Mouse (Mus musculus): ENCODE results near the gene Chst14. TPM values are rescaled to one million over a fixed set of nuclear protein-coding genes. Genes with fewer than 3 reads are reported as not detected.

The Chst14 gene
- polyA plus RNA-seq (2011; ENCODE audit: insufficient read depth, insufficient read length, low replicate concordance, missing spikeins): 1.1 and 2.3 TPM in 2 replicates

DNA sequence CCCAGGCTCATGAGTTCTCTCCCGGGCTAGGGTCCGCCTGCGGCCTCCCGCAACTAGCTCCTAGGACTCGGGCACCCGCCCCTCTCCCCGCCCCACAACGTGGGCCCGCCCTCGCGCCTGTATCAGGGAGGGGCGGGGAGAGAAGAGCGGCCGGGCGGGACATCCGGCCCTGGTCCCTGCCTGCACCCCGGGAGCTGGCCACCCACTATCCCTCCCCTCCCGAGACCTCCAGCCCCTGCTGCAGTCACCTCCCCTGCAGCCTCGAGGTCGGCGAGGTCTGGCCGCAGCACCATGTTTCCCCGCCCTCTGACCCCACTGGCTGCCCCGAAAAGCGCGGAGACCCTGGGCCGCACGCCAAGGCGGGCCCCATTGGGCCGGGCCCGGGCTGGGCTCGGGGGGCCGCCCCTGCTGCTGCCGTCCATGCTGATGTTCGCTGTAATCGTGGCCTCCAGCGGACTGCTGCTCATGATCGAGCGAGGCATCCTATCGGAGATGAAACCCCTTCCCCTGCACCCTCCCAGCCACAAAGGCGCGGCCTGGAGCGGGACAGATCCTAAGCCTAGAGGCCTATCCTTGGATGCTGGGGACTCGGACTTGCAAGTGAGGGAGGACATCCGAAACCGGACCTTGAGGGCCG, at the start of gene Chst14:
Chst14 (plus strand) TSS at position 136 of the 637 bp plus-strand sequence.
- TF ChIP-seq CTCF (IDR thresholded peaks at IDR 0.05; ENCODE audit: control insufficient read depth, insufficient read depth, low read length) (no peak), POLR2A (IDR thresholded peaks at IDR 0.05; ENCODE audit: borderline replicate concordance, control insufficient read depth, low read depth, low read length) (peak; percentile 59; the same call in 1 of the 2 replicates)
- peak within 1 kb of the TSS; percentile 94 for H3K4me3 ChIP-seq (replicated peaks; ENCODE audit: control insufficient read depth, low read depth, low read length)
- H3K4me1 ChIP-seq (ENCODE audit: control insufficient read depth, insufficient read depth, low read length): peaks cover 2% of the 10 kb centered on the region; the same call in 1 of the 2 replicates
- under 1% methylated on average over 47 of the region's 47 CpGs for WGBS
- H3K27ac ChIP-seq (ENCODE audit: control insufficient read depth, insufficient read depth, low read depth, low read length, poor library complexity): no peak within 1 kb of the TSS

DNA sequence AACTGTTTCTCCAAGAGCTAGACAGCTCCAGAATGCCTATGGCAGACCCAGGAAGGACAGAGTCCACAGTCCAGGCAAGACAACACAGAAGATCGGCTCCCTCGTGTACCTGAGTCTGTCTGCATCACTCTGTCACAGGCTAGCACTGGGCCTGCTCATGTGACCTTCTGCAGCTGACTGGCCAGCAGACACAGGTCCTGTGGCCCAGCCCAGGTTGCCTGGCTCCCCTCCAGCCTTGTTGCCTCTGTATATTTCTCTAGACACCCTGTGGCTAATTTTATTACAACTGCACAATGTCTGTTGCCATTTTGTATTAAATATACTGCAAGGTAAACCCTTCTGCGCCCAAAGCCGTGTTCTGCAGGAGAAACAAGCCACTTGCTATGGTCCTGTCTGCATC, 45.3 kb upstream of the Chst14 start:
- Histone ChIP-seq H3K27ac (ENCODE audit: control insufficient read depth, insufficient read depth, low read depth, low read length, poor library complexity) (no peak overlapping the region), H3K4me3 (replicated peaks; ENCODE audit: control insufficient read depth, low read depth, low read length) (no peak overlapping the region), H3K4me1 (ENCODE audit: control insufficient read depth, insufficient read depth, low read length) (no peaks in the 10 kb centered on the region; the same call in 1 of the 2 replicates)
- TF ChIP-seq CTCF (IDR thresholded peaks at IDR 0.05; ENCODE audit: control insufficient read depth, insufficient read depth, low read length): no peak
- TF ChIP-seq POLR2A (IDR thresholded peaks at IDR 0.05; ENCODE audit: borderline replicate concordance, control insufficient read depth, low read depth, low read length): no peak
- whole genome bisulfite sequencing: 73% methylated on average over 4 of the region's 4 CpGs

DNA sequence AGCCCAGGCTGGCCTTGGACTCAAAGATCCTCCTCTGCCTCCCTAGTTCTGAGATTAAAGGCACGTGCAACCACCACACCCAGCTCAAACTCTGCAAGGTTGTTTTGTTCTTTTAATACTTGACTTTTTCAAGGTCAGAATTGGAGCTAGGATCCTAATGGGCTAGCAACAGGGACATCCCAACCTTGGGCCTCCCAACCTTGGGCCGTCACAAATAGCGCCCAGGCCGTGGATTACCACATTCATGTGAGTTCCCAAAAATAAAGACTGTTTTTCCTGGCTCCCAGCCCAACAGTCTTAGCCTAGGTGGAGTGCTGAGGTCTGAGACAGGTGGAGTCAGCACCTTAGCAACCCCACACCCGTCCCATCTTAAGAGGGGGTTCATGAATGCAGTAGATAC, 44.3 kb upstream of the Chst14 start:
- TF ChIP-seq POLR2A (IDR thresholded peaks at IDR 0.05; ENCODE audit: borderline replicate concordance, control insufficient read depth, low read depth, low read length): no peak
- no peak for TF ChIP-seq CTCF (IDR thresholded peaks at IDR 0.05; ENCODE audit: control insufficient read depth, insufficient read depth, low read length)
- no peak overlapping the region for H3K4me3 ChIP-seq (replicated peaks; ENCODE audit: control insufficient read depth, low read depth, low read length)
- 69% methylated on average over 5 of the region's 5 CpGs for WGBS
- H3K4me1 ChIP-seq (ENCODE audit: control insufficient read depth, insufficient read depth, low read length): no peaks in the 10 kb centered on the region; the same call in 1 of the 2 replicates
- H3K27ac ChIP-seq (ENCODE audit: control insufficient read depth, insufficient read depth, low read depth, low read length, poor library complexity): no peak overlapping the region

DNA sequence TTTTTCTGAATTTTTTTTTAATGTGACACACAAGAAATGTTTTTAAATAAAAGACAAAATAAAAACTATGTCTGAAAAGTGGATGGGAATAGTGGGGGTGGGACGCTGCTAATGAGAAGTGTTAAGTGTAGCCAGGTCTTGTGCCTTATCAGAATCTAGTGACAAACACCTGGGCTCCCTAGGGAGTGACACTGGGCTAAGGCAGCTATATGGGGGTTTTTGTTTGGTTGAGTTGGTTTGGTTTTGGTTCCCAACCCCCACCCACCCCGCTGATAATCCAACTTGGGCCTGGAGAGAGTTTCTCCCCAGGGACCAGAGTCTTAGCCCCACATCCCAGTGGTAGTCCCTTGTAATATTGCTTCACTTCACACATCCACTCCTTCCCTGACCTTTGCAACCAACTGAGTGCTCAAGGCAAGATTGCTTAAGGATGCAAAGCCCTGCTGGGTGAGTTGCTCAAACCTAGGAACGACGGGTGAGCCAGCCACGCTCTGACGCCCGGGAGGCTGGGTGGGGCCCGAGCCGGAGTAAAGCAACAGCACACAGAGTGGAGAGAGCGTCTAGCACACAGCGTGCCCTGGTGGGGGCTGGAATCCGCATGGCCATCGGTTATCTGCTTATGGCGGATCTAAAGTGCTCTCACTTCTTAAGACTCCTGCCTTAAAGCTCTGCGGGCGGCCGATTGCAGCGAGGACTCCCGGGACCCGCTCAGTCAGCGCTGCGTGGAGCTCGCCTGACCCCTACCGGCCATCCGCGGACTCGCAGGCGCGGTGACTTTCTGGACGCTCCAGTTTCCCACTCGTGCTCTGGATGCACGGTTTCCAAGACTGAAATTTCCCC, 43.2 kb upstream of the Chst14 start:
- 4% methylated on average over 32 of the region's 32 CpGs for WGBS
- H3K4me3 ChIP-seq (replicated peaks; ENCODE audit: control insufficient read depth, low read depth, low read length): peak overlapping the region; percentile 72
- peak overlapping the region; percentile 69 for H3K27ac ChIP-seq (ENCODE audit: control insufficient read depth, insufficient read depth, low read depth, low read length, poor library complexity)
- H3K4me1 ChIP-seq (ENCODE audit: control insufficient read depth, insufficient read depth, low read length): peaks cover 4% of the 10 kb centered on the region; the same call in 1 of the 2 replicates
- TF ChIP-seq POLR2A (IDR thresholded peaks at IDR 0.05; ENCODE audit: borderline replicate concordance, control insufficient read depth, low read depth, low read length) (no peak; the same call in 1 of the 2 replicates), CTCF (IDR thresholded peaks at IDR 0.05; ENCODE audit: control insufficient read depth, insufficient read depth, low read length) (peak; percentile 98)

DNA sequence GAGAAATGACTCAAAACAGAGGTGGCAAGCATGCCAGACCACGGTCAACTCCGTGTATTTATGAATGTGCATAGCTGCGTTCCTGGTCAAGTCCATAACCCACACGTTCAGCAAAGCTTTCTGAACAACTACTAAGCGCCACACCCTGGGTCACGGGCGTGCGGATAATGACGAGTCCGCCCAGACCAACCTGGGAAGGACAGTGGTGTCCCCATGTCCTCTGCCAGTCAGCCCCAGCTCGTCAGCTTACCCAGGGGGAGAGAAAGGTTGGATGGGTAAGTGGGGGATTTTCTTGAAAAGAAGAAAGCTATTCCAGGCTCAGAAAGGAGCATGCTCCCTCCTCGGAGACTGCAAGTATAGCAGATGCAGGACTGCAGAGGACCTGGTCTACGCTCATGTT, 38.9 kb upstream of the Chst14 start:
- Histone ChIP-seq H3K4me3 (replicated peaks; ENCODE audit: control insufficient read depth, low read depth, low read length) (peak overlapping the region; percentile 52), H3K27ac (ENCODE audit: control insufficient read depth, insufficient read depth, low read depth, low read length, poor library complexity) (peak overlapping the region; percentile 48), H3K4me1 (ENCODE audit: control insufficient read depth, insufficient read depth, low read length) (peaks cover 4% of the 10 kb centered on the region; the same call in 1 of the 2 replicates)
- 65% methylated on average over 13 of the region's 13 CpGs for WGBS
- TF ChIP-seq CTCF (IDR thresholded peaks at IDR 0.05; ENCODE audit: control insufficient read depth, insufficient read depth, low read length) (no peak), POLR2A (IDR thresholded peaks at IDR 0.05; ENCODE audit: borderline replicate concordance, control insufficient read depth, low read depth, low read length) (no peak)

DNA sequence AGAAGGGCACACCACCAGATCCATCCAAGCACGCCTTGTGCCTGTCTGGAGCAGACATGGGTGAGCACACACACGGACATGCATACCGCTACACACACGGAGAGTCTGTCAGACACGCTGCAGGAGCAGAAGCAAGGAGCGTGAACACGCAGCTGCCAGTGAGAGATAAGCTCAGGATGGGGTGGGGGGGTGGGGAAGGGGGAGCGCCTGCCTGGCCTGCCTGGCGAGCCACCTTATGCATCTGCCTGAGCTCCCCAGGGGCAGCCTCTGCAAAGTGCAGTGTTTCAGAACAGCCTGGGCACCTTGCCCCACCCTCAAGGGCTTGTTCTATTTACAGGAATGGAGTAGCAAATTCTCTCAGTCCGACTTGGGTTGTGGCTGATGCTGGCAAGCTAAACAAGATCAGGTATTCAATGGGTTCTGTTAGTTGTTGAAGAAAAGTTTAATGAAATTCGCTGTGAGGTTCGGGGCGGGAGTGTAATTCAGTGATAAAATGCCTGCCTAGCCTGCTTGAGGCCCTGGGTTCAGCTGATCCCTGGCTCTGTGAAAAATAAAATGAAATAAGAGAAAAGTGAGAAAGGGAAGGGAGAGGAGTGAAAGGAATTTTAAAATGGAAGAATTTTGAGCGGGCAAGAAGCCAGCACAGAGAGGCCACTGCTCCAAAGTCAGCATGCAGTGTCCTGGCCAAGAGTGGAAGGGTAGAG, 38.3 kb upstream of the Chst14 start:
- Histone ChIP-seq H3K27ac (ENCODE audit: control insufficient read depth, insufficient read depth, low read depth, low read length, poor library complexity) (peak overlapping the region; percentile 48), H3K4me3 (replicated peaks; ENCODE audit: control insufficient read depth, low read depth, low read length) (peak overlapping the region; percentile 52), H3K4me1 (ENCODE audit: control insufficient read depth, insufficient read depth, low read length) (peaks cover 4% of the 10 kb centered on the region; the same call in 1 of the 2 replicates)
- TF ChIP-seq CTCF (IDR thresholded peaks at IDR 0.05; ENCODE audit: control insufficient read depth, insufficient read depth, low read length) (no peak), POLR2A (IDR thresholded peaks at IDR 0.05; ENCODE audit: borderline replicate concordance, control insufficient read depth, low read depth, low read length) (0 out of 2 replicates have a peak, but pooled peaks have one; percentile 25)
- 18% methylated on average over 14 of the region's 14 CpGs for WGBS

DNA sequence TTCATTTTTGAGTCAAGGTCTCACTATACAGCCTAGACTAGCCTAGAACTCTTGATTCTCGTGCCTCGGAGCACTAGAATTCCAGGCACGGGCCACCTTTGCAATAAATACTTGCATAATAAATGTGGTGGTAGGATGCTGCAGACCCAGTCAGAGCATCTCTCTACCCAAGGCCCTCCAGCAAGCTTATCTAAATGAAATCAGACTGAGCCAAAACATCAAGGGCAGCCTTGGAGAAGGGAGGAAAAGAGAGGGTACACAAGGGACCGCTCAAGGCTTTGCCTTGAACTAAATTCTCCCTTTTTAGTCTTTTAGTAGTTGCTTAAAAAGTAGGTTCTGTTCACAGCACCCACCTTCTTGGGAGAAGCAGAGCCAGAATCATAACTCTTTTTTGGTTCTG, 35.1 kb upstream of the Chst14 start:
- 82% methylated on average over 4 of the region's 4 CpGs for WGBS
- Histone ChIP-seq H3K4me3 (replicated peaks; ENCODE audit: control insufficient read depth, low read depth, low read length) (no peak overlapping the region), H3K4me1 (ENCODE audit: control insufficient read depth, insufficient read depth, low read length) (peaks cover 4% of the 10 kb centered on the region; the same call in 1 of the 2 replicates), H3K27ac (ENCODE audit: control insufficient read depth, insufficient read depth, low read depth, low read length, poor library complexity) (no peak overlapping the region)
- TF ChIP-seq CTCF (IDR thresholded peaks at IDR 0.05; ENCODE audit: control insufficient read depth, insufficient read depth, low read length) (no peak), POLR2A (IDR thresholded peaks at IDR 0.05; ENCODE audit: borderline replicate concordance, control insufficient read depth, low read depth, low read length) (no peak)

Data from bone marrow, adult 2 months (tissue).